Mouse (Mus musculus) heart, postnatal 0 days (tissue): ENCODE data around the gene Tm6sf2.

Experiments
- CTCF ChIP-seq: IDR thresholded peaks from 2 replicates; pipeline ENCODE4 v1.5.1; 2016; ENCODE audit warnings: antibody characterized with exemption, control low read depth, low read depth
- EP300 ChIP-seq: IDR thresholded peaks from 2 replicates; pipeline ENCODE4 v1.6.1; 2016; ENCODE audit warnings: antibody characterized with exemption, low read depth

DNA sequence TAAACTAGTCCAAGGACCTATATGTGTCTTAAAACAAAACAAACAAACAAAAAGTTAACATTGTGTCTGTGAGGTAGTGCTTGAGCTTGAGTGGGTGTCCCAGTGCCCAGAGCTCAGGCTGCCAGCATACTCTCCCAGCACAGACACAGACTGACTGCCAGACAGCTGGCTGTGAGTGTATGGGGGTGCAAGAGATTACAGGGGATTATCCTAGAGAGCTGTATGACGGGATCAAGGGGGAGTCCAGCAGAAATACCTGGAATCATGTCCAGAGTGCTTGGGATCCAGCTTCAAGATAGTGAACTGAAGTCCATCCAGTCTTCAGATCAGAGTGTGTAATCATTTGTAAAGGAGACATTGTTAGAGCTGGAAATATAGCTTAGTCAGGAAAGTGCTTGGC, 15.0 kb upstream of the Tm6sf2 start:
- TF ChIP-seq CTCF (no peak), EP300 (no peak)
